Mouse (Mus musculus): ENCODE data around the gene Lce1a2. TPM values are rescaled to one million over a fixed set of nuclear protein-coding genes. Genes with fewer than 3 reads are reported as not detected.

Gene Lce1a2
- polyA plus RNA-seq (2014; fragmentation: Illumina TruSeq; extraction: RNeasy Lipid Tissue Mini Kit (QIAGEN cat#74804); ENCODE audit: low read depth, low replicate concordance): not detected

DNA sequence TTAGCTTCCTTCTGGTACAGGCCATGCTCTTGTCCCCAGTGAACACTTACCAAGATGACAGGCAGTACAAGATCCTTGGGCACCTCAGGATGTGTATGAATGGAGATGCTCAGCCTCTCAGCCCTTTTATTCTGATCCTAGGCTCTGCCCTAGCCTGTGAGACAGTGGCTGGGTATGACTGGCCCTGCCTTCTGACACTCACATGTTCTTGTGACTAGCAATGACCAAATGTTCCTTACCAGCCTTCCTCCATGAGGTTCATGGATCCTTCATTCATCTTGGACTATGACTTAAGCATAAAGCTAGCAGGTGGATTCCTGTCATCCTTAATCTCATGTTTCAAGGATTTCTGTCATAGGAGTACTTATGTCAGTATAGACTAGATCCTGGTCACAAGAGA is at the start of gene Lce1a2:
Gene Lce1a2, minus strand, starts transcription at position 101 of the 400 bp plus-strand sequence.

DNA sequence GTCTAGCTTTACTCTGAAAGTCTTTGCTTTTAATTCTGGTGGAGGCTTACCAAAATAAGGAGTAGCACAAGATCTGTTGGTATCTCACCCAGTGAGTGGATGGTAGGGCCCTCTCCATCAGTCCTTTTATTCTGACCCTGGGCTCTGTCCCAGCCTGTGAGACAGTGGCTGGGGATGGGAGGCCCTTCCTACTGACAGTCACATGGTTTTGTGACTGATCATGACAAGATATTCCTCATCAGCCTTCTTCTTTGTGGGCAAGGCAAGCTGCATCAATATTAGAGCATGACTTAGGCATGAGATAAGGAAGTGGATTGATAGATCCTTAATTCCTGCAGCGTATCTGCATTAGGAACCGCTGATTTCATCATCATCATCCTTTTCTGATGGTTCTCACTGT is 38.9 kb upstream of the Lce1a2 start, which contains the start of gene Lce1e:
Gene Lce1e, minus strand, starts transcription at position 101 of the 400 bp plus-strand sequence.

GRCm38 (mm10) chr3:92687110-92687509 is 17.0 kb upstream of the Lce1a2 start, which contains the start of gene Lce1d:
Lce1d (minus strand) TSS chr3:92687210.

DNA sequence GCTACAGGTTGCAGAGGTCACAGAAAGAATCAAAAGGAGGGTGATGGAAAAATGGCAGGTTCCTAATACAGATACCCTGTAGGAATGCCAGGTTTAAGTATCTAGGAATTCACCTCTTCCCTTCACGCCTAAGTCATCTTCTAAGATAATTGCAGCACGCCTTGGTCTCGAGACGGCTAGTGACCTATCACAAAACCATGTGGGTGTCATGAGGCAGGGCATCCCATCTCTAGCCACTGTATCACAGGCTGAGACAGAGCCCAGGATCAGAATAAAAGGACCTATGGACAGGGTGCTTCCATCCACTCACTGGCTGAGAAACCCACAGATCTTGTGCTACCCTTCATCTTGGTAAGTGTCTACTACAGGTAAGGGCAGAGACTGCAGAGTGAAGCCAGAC is 8.8 kb upstream of the Lce1a2 start, which contains the start of gene Lce1c:
Gene Lce1c, plus strand, starts transcription at position 301 of the 400 bp plus-strand sequence.

DNA sequence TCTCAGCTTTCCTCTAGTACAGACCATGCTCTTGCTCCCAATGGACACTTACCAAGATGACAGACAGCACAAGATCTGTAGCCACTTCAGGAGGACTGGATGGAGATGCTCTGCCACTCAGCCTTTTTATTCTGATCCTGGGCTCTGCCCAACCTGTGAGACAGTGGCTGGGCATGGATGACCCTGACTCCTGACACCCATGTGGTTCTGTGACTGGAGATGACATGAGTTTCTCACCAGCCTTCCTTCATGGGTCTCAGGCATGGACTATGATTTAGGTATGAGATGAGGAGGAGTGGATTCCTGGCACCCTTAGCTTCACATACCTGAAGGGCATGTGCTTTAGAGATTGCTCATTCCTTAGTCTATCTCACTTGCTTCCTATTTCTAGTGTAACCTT is 13.3 kb downstream of the Lce1a2 start, which contains the start of gene Lce1b:
Gene Lce1b, minus strand, starts transcription at position 101 of the 400 bp plus-strand sequence.

DNA sequence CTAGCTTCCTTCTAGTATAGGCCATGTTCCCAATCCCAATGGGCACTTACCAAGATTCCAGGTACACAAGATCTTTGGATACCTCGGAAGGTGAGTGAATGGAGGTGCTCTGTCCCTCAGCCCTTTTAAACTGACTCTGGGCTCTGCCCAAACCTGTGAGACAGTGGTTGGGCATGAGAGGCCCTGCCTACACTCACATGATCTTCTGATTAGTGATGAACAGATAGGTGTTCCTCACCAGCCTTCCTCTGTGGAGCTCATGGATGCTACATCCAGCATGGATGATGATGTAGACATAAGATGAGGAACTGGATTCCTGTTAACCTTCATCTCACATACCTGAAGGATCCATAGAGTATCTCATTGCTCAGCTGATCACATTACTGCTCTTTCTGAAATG is 21.9 kb downstream of the Lce1a2 start, which contains the start of gene Lce1a1:
Gene Lce1a1, minus strand, starts transcription at position 101 of the 400 bp plus-strand sequence.

DNA sequence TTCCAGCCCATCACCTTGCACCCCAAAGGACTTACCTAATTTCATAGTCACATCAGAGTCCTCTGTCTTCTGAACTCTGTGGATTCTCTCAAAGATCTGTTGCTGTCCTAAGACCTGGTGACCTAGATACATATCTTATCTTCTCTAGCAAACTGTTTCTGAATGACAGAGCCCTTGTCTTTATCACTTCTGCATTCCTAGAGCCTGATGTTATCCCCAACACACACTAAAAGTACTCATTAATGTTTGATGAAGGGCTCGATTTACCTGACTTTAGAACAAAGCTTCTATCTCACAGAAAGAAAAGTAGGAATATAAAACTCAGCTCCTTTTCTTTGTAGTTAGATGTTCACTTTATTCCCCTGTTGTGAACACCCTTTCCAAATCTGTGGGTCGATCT is 48.6 kb downstream of the Lce1a2 start, which contains the start of gene Lce6a:
Gene Lce6a, minus strand, starts transcription at position 101 of the 400 bp plus-strand sequence.

Other genes starting within 250 kb of the Lce1a2 start
- gene Gm9774, start 240.9 kb downstream of the Lce1a2 start, polyA plus RNA-seq (2014; fragmentation: Illumina TruSeq; extraction: RNeasy Lipid Tissue Mini Kit (QIAGEN cat#74804); ENCODE audit: low read depth, low replicate concordance): 4.6 TPM
- gene Sprr2k, start 237.7 kb downstream of the Lce1a2 start, polyA plus RNA-seq (2014; fragmentation: Illumina TruSeq; extraction: RNeasy Lipid Tissue Mini Kit (QIAGEN cat#74804); ENCODE audit: low read depth, low replicate concordance): not detected
- not detected for gene Sprr1b, start 231.5 kb downstream of the Lce1a2 start, polyA plus RNA-seq (2014; fragmentation: Illumina TruSeq; extraction: RNeasy Lipid Tissue Mini Kit (QIAGEN cat#74804); ENCODE audit: low read depth, low replicate concordance)
- not detected for gene Sprr3, start 211.6 kb downstream of the Lce1a2 start, polyA plus RNA-seq (2014; fragmentation: Illumina TruSeq; extraction: RNeasy Lipid Tissue Mini Kit (QIAGEN cat#74804); ENCODE audit: low read depth, low replicate concordance)
- not detected for gene Sprr1a, start 184.4 kb downstream of the Lce1a2 start, polyA plus RNA-seq (2014; fragmentation: Illumina TruSeq; extraction: RNeasy Lipid Tissue Mini Kit (QIAGEN cat#74804); ENCODE audit: low read depth, low replicate concordance)
- gene Sprr4, start 169.8 kb downstream of the Lce1a2 start, polyA plus RNA-seq (2014; fragmentation: Illumina TruSeq; extraction: RNeasy Lipid Tissue Mini Kit (QIAGEN cat#74804); ENCODE audit: low read depth, low replicate concordance): not detected
- gene 2310046K23Rik, start 135.8 kb downstream of the Lce1a2 start, polyA plus RNA-seq (2014; fragmentation: Illumina TruSeq; extraction: RNeasy Lipid Tissue Mini Kit (QIAGEN cat#74804); ENCODE audit: low read depth, low replicate concordance): not detected
- gene Ivl, start 96.6 kb downstream of the Lce1a2 start, polyA plus RNA-seq (2014; fragmentation: Illumina TruSeq; extraction: RNeasy Lipid Tissue Mini Kit (QIAGEN cat#74804); ENCODE audit: low read depth, low replicate concordance): not detected
- not detected for gene Smcp, start 81.3 kb downstream of the Lce1a2 start, polyA plus RNA-seq (2014; fragmentation: Illumina TruSeq; extraction: RNeasy Lipid Tissue Mini Kit (QIAGEN cat#74804); ENCODE audit: low read depth, low replicate concordance)
- gene 2210017I01Rik, start 62.8 kb downstream of the Lce1a2 start, polyA plus RNA-seq (2014; fragmentation: Illumina TruSeq; extraction: RNeasy Lipid Tissue Mini Kit (QIAGEN cat#74804); ENCODE audit: low read depth, low replicate concordance): not detected
- gene Lce6a, start 48.7 kb downstream of the Lce1a2 start, polyA plus RNA-seq (2014; fragmentation: Illumina TruSeq; extraction: RNeasy Lipid Tissue Mini Kit (QIAGEN cat#74804); ENCODE audit: low read depth, low replicate concordance): not detected
- gene Lce1a1, start 22.0 kb downstream of the Lce1a2 start, polyA plus RNA-seq (2014; fragmentation: Illumina TruSeq; extraction: RNeasy Lipid Tissue Mini Kit (QIAGEN cat#74804); ENCODE audit: low read depth, low replicate concordance): not detected
- gene Lce1b, start 13.4 kb downstream of the Lce1a2 start, polyA plus RNA-seq (2014; fragmentation: Illumina TruSeq; extraction: RNeasy Lipid Tissue Mini Kit (QIAGEN cat#74804); ENCODE audit: low read depth, low replicate concordance): not detected
- not detected for gene Lce1c, start 8.9 kb upstream of the Lce1a2 start, polyA plus RNA-seq (2014; fragmentation: Illumina TruSeq; extraction: RNeasy Lipid Tissue Mini Kit (QIAGEN cat#74804); ENCODE audit: low read depth, low replicate concordance)
- gene Lce1d, start 16.9 kb upstream of the Lce1a2 start, polyA plus RNA-seq (2014; fragmentation: Illumina TruSeq; extraction: RNeasy Lipid Tissue Mini Kit (QIAGEN cat#74804); ENCODE audit: low read depth, low replicate concordance): not detected
- not detected for gene Lce1e, start 38.8 kb upstream of the Lce1a2 start, polyA plus RNA-seq (2014; fragmentation: Illumina TruSeq; extraction: RNeasy Lipid Tissue Mini Kit (QIAGEN cat#74804); ENCODE audit: low read depth, low replicate concordance)
- gene Lce1f, start 50.0 kb upstream of the Lce1a2 start, polyA plus RNA-seq (2014; fragmentation: Illumina TruSeq; extraction: RNeasy Lipid Tissue Mini Kit (QIAGEN cat#74804); ENCODE audit: low read depth, low replicate concordance): not detected
- gene Gm38119, start 68.8 kb upstream of the Lce1a2 start, polyA plus RNA-seq (2014; fragmentation: Illumina TruSeq; extraction: RNeasy Lipid Tissue Mini Kit (QIAGEN cat#74804); ENCODE audit: low read depth, low replicate concordance): not detected
- not detected for gene Lce1g, start 82.0 kb upstream of the Lce1a2 start, polyA plus RNA-seq (2014; fragmentation: Illumina TruSeq; extraction: RNeasy Lipid Tissue Mini Kit (QIAGEN cat#74804); ENCODE audit: low read depth, low replicate concordance)
- not detected for gene Lce1h, start 94.8 kb upstream of the Lce1a2 start, polyA plus RNA-seq (2014; fragmentation: Illumina TruSeq; extraction: RNeasy Lipid Tissue Mini Kit (QIAGEN cat#74804); ENCODE audit: low read depth, low replicate concordance)
- gene Lce1i, start 108.6 kb upstream of the Lce1a2 start, polyA plus RNA-seq (2014; fragmentation: Illumina TruSeq; extraction: RNeasy Lipid Tissue Mini Kit (QIAGEN cat#74804); ENCODE audit: low read depth, low replicate concordance): not detected
- gene Lce1j, start 120.2 kb upstream of the Lce1a2 start, polyA plus RNA-seq (2014; fragmentation: Illumina TruSeq; extraction: RNeasy Lipid Tissue Mini Kit (QIAGEN cat#74804); ENCODE audit: low read depth, low replicate concordance): not detected
- not detected for gene Lce1k, start 137.6 kb upstream of the Lce1a2 start, polyA plus RNA-seq (2014; fragmentation: Illumina TruSeq; extraction: RNeasy Lipid Tissue Mini Kit (QIAGEN cat#74804); ENCODE audit: low read depth, low replicate concordance)
- not detected for gene Kprp, start 156.9 kb upstream of the Lce1a2 start, polyA plus RNA-seq (2014; fragmentation: Illumina TruSeq; extraction: RNeasy Lipid Tissue Mini Kit (QIAGEN cat#74804); ENCODE audit: low read depth, low replicate concordance)
- gene Lce1l, start 181.0 kb upstream of the Lce1a2 start, polyA plus RNA-seq (2014; fragmentation: Illumina TruSeq; extraction: RNeasy Lipid Tissue Mini Kit (QIAGEN cat#74804); ENCODE audit: low read depth, low replicate concordance): not detected
- gene 2310050C09Rik, start 199.9 kb upstream of the Lce1a2 start, polyA plus RNA-seq (2014; fragmentation: Illumina TruSeq; extraction: RNeasy Lipid Tissue Mini Kit (QIAGEN cat#74804); ENCODE audit: low read depth, low replicate concordance): not detected

All from heart, adult 10 weeks (tissue).